Mouse (Mus musculus) hindbrain, embryonic 10.5 days (tissue): ENCODE results near the gene Ttc23. TPM values are rescaled to one million over a fixed set of nuclear protein-coding genes. Genes with fewer than 3 reads are reported as not detected.

Source experiments
- DNase-seq: peaks from one replicate; pipeline ENCODE4 v3.0.0-alpha.2; 2017; ENCODE audit warnings: low spot score
- H3K27ac ChIP-seq: fragments of 300-500 bp; sonication (generic); 2 replicates; pipeline ENCODE4 v1.5.1; 2016; ENCODE audit warnings: mild to moderate bottlenecking, moderate library complexity
- H3K27me3 ChIP-seq: fragments of 300-500 bp; sonication (generic); 2 replicates; pipeline ENCODE4 v1.6.1; 2016; ENCODE audit warnings: mild to moderate bottlenecking; ENCODE audit not compliant: poor library complexity, insufficient read depth, severe bottlenecking
- H3K36me3 ChIP-seq: fragments of 300-500 bp; sonication (generic); 2 replicates; pipeline ENCODE4 v1.6.1; 2016; ENCODE audit warnings: mild to moderate bottlenecking, moderate library complexity
- H3K4me1 ChIP-seq: fragments of 300-500 bp; sonication (generic); replicated peaks from 2 replicates; pipeline ENCODE4 v1.6.1; 2016; ENCODE audit warnings: mild to moderate bottlenecking
- H3K4me3 ChIP-seq: fragments of 300-500 bp; sonication (generic); 2 replicates; pipeline ENCODE4 v1.5.1; 2016; ENCODE audit warnings: mild to moderate bottlenecking, moderate library complexity
- H3K9me3 ChIP-seq: fragments of 300-500 bp; sonication (generic); 2 replicates; pipeline ENCODE4 v1.6.1; 2016; ENCODE audit warnings: mild to moderate bottlenecking, moderate library complexity
- WGBS: fragments of 180-500 bp; shearing (Covaris S2); methylation state at CpG from one replicate; pipeline ENCODE4 v1.1.7; 2016; 5-methylcytosine and 5-hydroxymethylcytosine counted together
- polyA plus RNA-seq: library from polyadenylated mRNA; unstranded; fragments of >200 nt; fragmentation: Nextera tagmentation; extraction: Ambion mirVana; gene quantifications from 2 replicates; pipeline ENCODE4 v1.2.1, GENCODE M21; 2016

Gene Ttc23
- 34.3 and 34.4 TPM in 2 replicates for polyA plus RNA-seq

DNA sequence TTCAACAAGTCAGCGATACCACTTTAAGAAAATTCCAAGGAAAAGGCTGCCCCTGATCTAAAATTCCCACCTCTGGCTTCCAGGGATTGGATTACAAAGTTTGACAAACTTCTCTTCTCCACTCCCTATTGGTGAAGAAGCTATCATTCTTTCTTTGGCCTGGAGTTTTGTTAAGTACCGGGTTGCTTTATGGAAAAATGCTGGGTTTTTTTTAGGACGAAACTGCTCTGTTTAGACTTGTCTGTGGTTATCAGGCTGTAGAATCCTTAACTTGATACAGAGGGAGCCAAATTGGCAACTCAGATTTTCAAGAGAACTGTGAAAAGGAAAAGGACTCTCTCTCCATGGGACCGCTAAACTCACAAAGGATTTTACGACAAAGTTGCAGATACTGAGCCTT, at the start of gene Ttc23:
Gene Ttc23, plus strand, starts transcription at position 134 of the 400 bp plus-strand sequence.
- 1% methylated on average over 5 of the region's 5 CpGs for WGBS
- DNase-seq, result peak; percentile 17
- no peaks in the 10 kb centered on the region for H3K9me3 ChIP-seq
- no peaks in the 10 kb centered on the region for H3K36me3 ChIP-seq
- no peaks in the 10 kb centered on the region for H3K27me3 ChIP-seq
- H3K27ac ChIP-seq, result peak within 1 kb of the TSS; percentile 92
- H3K4me1 ChIP-seq, result peaks cover 56% of the 10 kb centered on the region
- peak within 1 kb of the TSS; percentile 74 for H3K4me3 ChIP-seq

- WGBS, result 75% methylated on average over 3 of the region's 3 CpGs
Observed at GRCm38 (mm10) chr7:67598050-67598449, 49.2 kb upstream of the Ttc23 start.

DNA sequence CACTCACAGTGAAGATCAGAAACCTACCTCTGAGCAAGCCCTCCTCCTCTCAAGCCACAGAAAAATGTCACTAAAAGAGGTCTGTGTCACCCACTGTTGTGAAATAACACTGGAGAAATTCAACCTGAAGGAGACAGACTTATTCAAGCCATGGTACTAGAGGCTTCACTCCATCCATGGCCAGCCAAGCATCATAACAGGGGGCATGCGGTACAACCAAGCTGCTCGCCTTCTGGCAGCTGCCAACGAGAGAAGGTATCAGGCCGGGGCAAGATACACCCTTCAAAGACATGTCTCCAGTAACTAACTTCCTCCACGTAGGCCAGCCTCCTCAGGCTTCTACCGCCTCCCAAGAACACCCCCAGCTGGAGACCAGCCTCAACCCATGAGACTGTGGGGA, 42.1 kb upstream of the Ttc23 start:
- no peak for DNase-seq
- 83% methylated on average over 6 of the region's 6 CpGs for WGBS
- H3K4me1 ChIP-seq, result peaks cover 19% of the 10 kb centered on the region

More at GRCm38 (mm10) chr7:67598050-67598449, 49.2 kb upstream of the Ttc23 start:
- Histone ChIP-seq H3K4me1 (peaks cover 5% of the 10 kb centered on the region; the same call in 1 of the 2 replicates), H3K4me3 (no peak overlapping the region), H3K36me3 (no peaks in the 10 kb centered on the region), H3K9me3 (no peaks in the 10 kb centered on the region), H3K27me3 (no peaks in the 10 kb centered on the region), H3K27ac (no peak overlapping the region)
- DNase-seq, result no peak

GRCm38 (mm10) chr7:67606250-67606649, 41.0 kb upstream of the Ttc23 start:
- H3K27me3 ChIP-seq, result no peaks in the 10 kb centered on the region
- no peak overlapping the region for H3K4me3 ChIP-seq
- no peak overlapping the region for H3K27ac ChIP-seq
- H3K4me1 ChIP-seq, result peaks cover 19% of the 10 kb centered on the region
- H3K9me3 ChIP-seq, result no peaks in the 10 kb centered on the region
- H3K36me3 ChIP-seq, result no peaks in the 10 kb centered on the region
- 98% methylated on average over 1 of the region's 1 CpGs for WGBS
- no peak for DNase-seq

More for the DNA sequence above, 42.1 kb upstream of the Ttc23 start:
- Histone ChIP-seq H3K9me3 (no peaks in the 10 kb centered on the region), H3K36me3 (no peaks in the 10 kb centered on the region), H3K27me3 (no peaks in the 10 kb centered on the region), H3K27ac (no peak overlapping the region), H3K4me3 (no peak overlapping the region)

DNA sequence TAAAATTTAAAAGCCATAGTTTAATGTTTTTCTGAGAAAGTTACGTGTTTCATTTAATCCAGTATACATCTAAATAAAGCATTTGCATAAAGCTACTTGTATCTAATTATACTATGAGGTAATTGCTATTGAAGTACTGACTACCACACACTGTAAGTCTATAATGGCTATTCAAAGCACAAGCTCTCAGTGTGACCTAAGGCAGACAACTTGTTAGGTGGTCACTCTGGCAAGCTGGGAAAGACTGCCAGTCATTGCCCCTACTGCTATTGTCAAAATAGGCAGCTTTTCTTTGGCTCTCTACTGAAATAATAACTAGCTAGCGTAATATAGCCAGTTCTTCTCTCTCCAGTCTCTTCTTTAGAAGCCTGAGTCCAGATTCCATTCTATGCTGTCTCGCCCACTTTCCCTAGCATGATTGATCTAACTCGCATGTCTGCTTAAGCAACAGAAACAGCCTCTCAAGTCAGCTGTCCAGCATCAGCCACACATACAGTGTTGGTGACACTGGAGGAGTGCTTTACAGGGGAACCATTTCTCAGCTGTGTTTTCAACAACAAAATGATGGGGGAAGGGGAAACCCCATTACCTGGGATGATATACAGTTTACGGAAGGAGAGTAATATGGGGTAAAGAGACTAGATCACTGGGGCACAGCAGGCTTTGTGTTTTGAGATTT, 39.4 kb upstream of the Ttc23 start:
- Histone ChIP-seq H3K36me3 (no peaks in the 10 kb centered on the region), H3K4me1 (peaks cover 19% of the 10 kb centered on the region), H3K27ac (no peak overlapping the region), H3K27me3 (no peaks in the 10 kb centered on the region), H3K9me3 (no peaks in the 10 kb centered on the region), H3K4me3 (no peak overlapping the region)
- WGBS, result 66% methylated on average over 5 of the region's 5 CpGs
- no peak for DNase-seq

- 54% methylated on average over 4 of the region's 4 CpGs for WGBS
- no peaks in the 10 kb centered on the region for H3K36me3 ChIP-seq
Observed at GRCm38 (mm10) chr7:67608348-67609024, 38.7 kb upstream of the Ttc23 start.

GRCm38 (mm10) chr7:67613795-67614463, 33.3 kb upstream of the Ttc23 start:
- peak overlapping the region; percentile 40; the same call in 1 of the 2 replicates for H3K27ac ChIP-seq
- no peak overlapping the region for H3K4me3 ChIP-seq
- no peaks in the 10 kb centered on the region for H3K27me3 ChIP-seq
- peaks cover 10% of the 10 kb centered on the region for H3K4me1 ChIP-seq
- WGBS, result 64% methylated on average over 10 of the region's 10 CpGs
- DNase-seq, result no peak
- no peaks in the 10 kb centered on the region for H3K36me3 ChIP-seq
- H3K9me3 ChIP-seq, result no peaks in the 10 kb centered on the region

More at GRCm38 (mm10) chr7:67608348-67609024, 38.7 kb upstream of the Ttc23 start:
- no peak for DNase-seq
- Histone ChIP-seq H3K4me3 (no peak overlapping the region), H3K9me3 (no peaks in the 10 kb centered on the region), H3K4me1 (peaks cover 19% of the 10 kb centered on the region), H3K27ac (no peak overlapping the region), H3K27me3 (no peaks in the 10 kb centered on the region)

- H3K36me3 ChIP-seq, result no peaks in the 10 kb centered on the region
- no peaks in the 10 kb centered on the region for H3K27me3 ChIP-seq
- H3K4me1 ChIP-seq, result peaks cover 10% of the 10 kb centered on the region
- DNase-seq, result no peak
- no peak overlapping the region for H3K4me3 ChIP-seq
- no peaks in the 10 kb centered on the region for H3K9me3 ChIP-seq
- 90% methylated on average over 7 of the region's 7 CpGs for WGBS
- 0 out of 2 replicates have a peak overlapping the region, but pooled peaks have one; percentile 40 for H3K27ac ChIP-seq
Observed at GRCm38 (mm10) chr7:67614464-67614861, 32.7 kb upstream of the Ttc23 start.

DNA sequence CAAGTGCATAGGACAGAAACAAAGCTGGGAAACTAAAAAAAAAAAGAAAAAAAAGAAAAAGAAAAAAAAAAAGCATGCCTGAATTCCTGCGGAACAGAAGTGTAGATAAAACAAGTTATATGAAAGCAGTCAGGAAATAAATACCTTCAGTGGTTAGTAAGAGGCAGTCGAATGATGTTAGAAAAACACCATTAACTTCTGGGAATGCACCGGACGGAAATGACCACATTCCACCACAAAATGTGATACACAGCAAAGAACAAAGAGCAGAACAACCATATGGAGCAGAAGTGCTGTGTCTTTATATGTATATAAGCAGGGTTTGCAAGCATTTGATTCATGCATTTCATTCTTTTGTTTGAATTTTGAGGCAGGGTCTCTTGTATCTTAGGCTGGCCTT, 30.3 kb upstream of the Ttc23 start:
- Histone ChIP-seq H3K9me3 (no peaks in the 10 kb centered on the region), H3K4me1 (peaks cover 10% of the 10 kb centered on the region), H3K27ac (no peak overlapping the region), H3K36me3 (no peaks in the 10 kb centered on the region), H3K4me3 (no peak overlapping the region), H3K27me3 (no peaks in the 10 kb centered on the region)
- WGBS, result 85% methylated on average over 4 of the region's 4 CpGs
- no peak for DNase-seq

- Histone ChIP-seq H3K27me3 (no peaks in the 10 kb centered on the region), H3K9me3 (no peaks in the 10 kb centered on the region), H3K27ac (no peak overlapping the region), H3K4me1 (peaks cover 10% of the 10 kb centered on the region), H3K4me3 (no peak overlapping the region), H3K36me3 (no peaks in the 10 kb centered on the region)
- no peak for DNase-seq
- WGBS, result 96% methylated on average over 10 of the region's 10 CpGs
Observed at GRCm38 (mm10) chr7:67617646-67618045, 29.6 kb upstream of the Ttc23 start.

DNA sequence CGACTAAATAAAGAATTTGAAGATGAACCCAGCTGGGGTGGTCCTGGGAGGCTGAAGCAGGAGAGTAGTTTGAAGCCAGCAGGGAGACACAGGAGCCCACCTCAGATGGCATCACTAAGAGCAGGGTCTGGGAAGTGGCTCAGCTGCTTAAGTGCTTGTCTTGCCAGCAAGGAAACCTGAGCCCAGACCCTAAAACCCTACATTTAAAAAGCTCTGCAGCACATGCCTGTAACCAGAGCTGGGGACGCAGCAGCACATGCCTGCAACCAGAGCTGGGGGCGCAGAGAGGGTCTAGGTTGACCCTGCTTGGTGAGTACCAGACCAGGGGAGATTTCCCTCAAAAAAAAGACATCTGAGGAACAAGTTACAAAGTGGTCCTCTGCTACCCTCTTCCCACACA, 28.9 kb upstream of the Ttc23 start:
- Histone ChIP-seq H3K4me1 (peaks cover 10% of the 10 kb centered on the region), H3K36me3 (no peaks in the 10 kb centered on the region), H3K9me3 (no peaks in the 10 kb centered on the region), H3K27me3 (no peaks in the 10 kb centered on the region), H3K27ac (peak overlapping the region; percentile 35; the same call in 1 of the 2 replicates), H3K4me3 (no peak overlapping the region)
- no peak for DNase-seq
- 70% methylated on average over 3 of the region's 3 CpGs for WGBS

GRCm38 (mm10) chr7:67619836-67620235, 27.4 kb upstream of the Ttc23 start:
- no peak for DNase-seq
- H3K36me3 ChIP-seq, result no peaks in the 10 kb centered on the region
- H3K4me3 ChIP-seq, result no peak overlapping the region
- no peaks in the 10 kb centered on the region for H3K9me3 ChIP-seq
- no peaks in the 10 kb centered on the region for H3K4me1 ChIP-seq
- H3K27ac ChIP-seq, result no peak overlapping the region
- H3K27me3 ChIP-seq, result no peaks in the 10 kb centered on the region
- 85% methylated on average over 4 of the region's 4 CpGs for WGBS

DNA sequence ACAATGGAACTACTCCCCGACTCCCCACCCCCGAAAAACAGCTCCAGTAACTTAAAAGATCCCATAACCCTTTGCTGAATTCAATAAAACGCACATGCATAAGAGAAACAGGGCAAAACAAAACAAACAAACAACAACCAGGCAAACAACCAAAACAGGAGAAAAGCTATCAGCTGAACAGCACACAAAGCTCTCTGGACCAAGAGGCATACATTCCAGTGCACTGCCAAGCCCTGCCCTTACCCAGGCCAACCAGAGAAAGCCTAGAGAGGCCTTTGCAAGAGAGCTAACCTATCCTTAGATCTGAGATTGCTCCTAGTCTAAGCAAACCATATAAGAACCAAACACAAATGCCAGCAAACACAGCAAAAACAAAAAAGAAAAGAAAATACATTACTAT, 25.1 kb upstream of the Ttc23 start:
- H3K4me3 ChIP-seq, result no peak overlapping the region

More for the DNA sequence above, 25.1 kb upstream of the Ttc23 start:
- WGBS, result 79% methylated on average over 3 of the region's 3 CpGs
- no peak for DNase-seq
- H3K9me3 ChIP-seq, result no peaks in the 10 kb centered on the region
- H3K36me3 ChIP-seq, result 0 out of 2 replicates have a peak, but pooled peaks cover 6% of the 10 kb centered on the region
- H3K27ac ChIP-seq, result no peak overlapping the region
- H3K4me1 ChIP-seq, result no peaks in the 10 kb centered on the region
- no peaks in the 10 kb centered on the region for H3K27me3 ChIP-seq
